17 mouse cellular contexts compared by ENCODE assay signal in the genomic region with DNA sequence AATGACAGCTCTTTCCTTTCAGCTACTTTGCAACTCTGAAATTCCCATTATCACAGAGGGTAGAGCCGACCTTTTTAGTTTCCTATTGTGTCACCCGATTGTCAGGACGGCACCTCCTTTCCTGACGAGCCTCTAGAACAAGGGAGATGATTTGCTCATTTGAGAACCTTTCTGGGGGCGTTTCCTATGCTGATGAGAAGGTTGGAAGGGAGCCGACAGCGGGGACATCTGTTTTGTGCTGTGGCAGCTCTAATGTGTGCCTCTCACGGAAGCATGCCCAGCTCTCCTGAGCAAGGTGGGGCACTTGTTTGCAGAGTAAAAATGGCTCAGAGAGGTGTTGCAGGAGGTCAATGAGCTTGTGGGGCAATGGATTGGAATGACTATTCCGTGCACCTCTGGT.
A peak's percentile ranks its signal among the peaks of the same experiment; 100 is the strongest.
DNase-seq lines count a peak whose midpoint lies in the region; ATAC-seq lines count a peak whose summit lies in the region.
"Had no signal": no experiment of that assay in that cellular context is flagged by ENCODE, and none has a peak within 500 bp of the region (broad histone marks: within the 10 kb centered on the region; RNA-seq: fewer than 3 reads in every experiment).

No protein-coding gene starts in this region.

- ATAC-seq in midbrain, embryonic 13.5 days, result peak; percentile 31
- ATAC-seq in midbrain, embryonic 11.5 days (ENCODE audit: low FRiP score), result no peak
- ATAC-seq in forebrain, embryonic 15.5 days (replicated peaks), result peak; percentile 42; the same call in 1 of the 2 replicates
- ATAC-seq in neural tube, embryonic 13.5 days (ENCODE audit: low read depth), result peak; percentile 6; the same call in 1 of the 2 replicates
- ATAC-seq: activated CD4-positive, CD25-positive, alpha-beta regulatory T cell, adult 4 months had no signal

- no peaks in the 10 kb centered on the region for H3K36me3 ChIP-seq in midbrain, embryonic 13.5 days
- no peaks in the 10 kb centered on the region for H3K36me3 ChIP-seq in midbrain, embryonic 11.5 days (ENCODE audit: control insufficient read depth, insufficient read depth, low read length)
- H3K36me3 ChIP-seq in forebrain, embryonic 15.5 days, result no peaks in the 10 kb centered on the region
- no peaks in the 10 kb centered on the region for H3K36me3 ChIP-seq in neural tube, embryonic 13.5 days
- H3K36me3 ChIP-seq: G1E; liver, embryonic 13.5 days had no signal

- H3K27me3 ChIP-seq in midbrain, embryonic 13.5 days, result no peaks in the 10 kb centered on the region
- no peaks in the 10 kb centered on the region for H3K27me3 ChIP-seq in midbrain, embryonic 11.5 days (ENCODE audit: control insufficient read depth, insufficient read depth, low read length)
- H3K27me3 ChIP-seq in forebrain, embryonic 15.5 days, result no peaks in the 10 kb centered on the region
- no peaks in the 10 kb centered on the region for H3K27me3 ChIP-seq in neural tube, embryonic 13.5 days
- H3K27me3 ChIP-seq: liver, embryonic 13.5 days had no signal

- H3K9ac ChIP-seq in midbrain, embryonic 13.5 days (replicated peaks), result no peak overlapping the region
- no peak overlapping the region for H3K9ac ChIP-seq in midbrain, embryonic 11.5 days (ENCODE audit: low read length)
- no peak overlapping the region for H3K9ac ChIP-seq in forebrain, embryonic 15.5 days (replicated peaks)
- H3K9ac ChIP-seq in neural tube, embryonic 13.5 days, result no peak overlapping the region
- H3K9ac ChIP-seq: liver, embryonic 13.5 days had no signal

- peaks cover 15% of the 10 kb centered on the region; the same call in 1 of the 2 replicates for H3K4me1 ChIP-seq in midbrain, embryonic 13.5 days (replicated peaks)
- H3K4me1 ChIP-seq in midbrain, embryonic 11.5 days (ENCODE audit: control insufficient read depth, insufficient read depth, low read length), result no peaks in the 10 kb centered on the region
- H3K4me1 ChIP-seq in forebrain, embryonic 15.5 days, result peaks cover 9% of the 10 kb centered on the region
- peaks cover 28% of the 10 kb centered on the region for H3K4me1 ChIP-seq in neural tube, embryonic 13.5 days (replicated peaks)
- H3K4me1 ChIP-seq: liver, embryonic 13.5 days had no signal

- intact Hi-C loops in gastrocnemius, postnatal 36 days (cut with DNase I), result no loop called here
- intact Hi-C loops in left cerebral cortex, postnatal 10 days (cut with DNase I), result no loop called here

- no peaks in the 10 kb centered on the region for H3K9me3 ChIP-seq in midbrain, embryonic 13.5 days
- no peaks in the 10 kb centered on the region for H3K9me3 ChIP-seq in midbrain, embryonic 11.5 days (ENCODE audit: control insufficient read depth, low read length)
- no peaks in the 10 kb centered on the region for H3K9me3 ChIP-seq in forebrain, embryonic 15.5 days
- no peaks in the 10 kb centered on the region for H3K9me3 ChIP-seq in neural tube, embryonic 13.5 days
- H3K9me3 ChIP-seq: G1E; liver, embryonic 13.5 days had no signal

- H3K27ac ChIP-seq in midbrain, embryonic 13.5 days, result no peak overlapping the region
- no peak overlapping the region for H3K27ac ChIP-seq in midbrain, embryonic 11.5 days (ENCODE audit: low read depth, low read length)
- no peak overlapping the region for H3K27ac ChIP-seq in forebrain, embryonic 15.5 days (replicated peaks)
- H3K27ac ChIP-seq in neural tube, embryonic 13.5 days (replicated peaks), result peak overlapping the region; percentile 65
- H3K27ac ChIP-seq: liver, embryonic 13.5 days had no signal

- 21% methylated on average over 9 of the region's 9 CpGs for WGBS in midbrain, embryonic 13.5 days
- WGBS in midbrain, embryonic 11.5 days, result 34% methylated on average over 9 of the region's 9 CpGs
- 12% methylated on average over 9 of the region's 9 CpGs for WGBS in forebrain, embryonic 15.5 days
- WGBS in neural tube, embryonic 13.5 days, result 13% methylated on average over 9 of the region's 9 CpGs

- no peak overlapping the region for H3K4me3 ChIP-seq in midbrain, embryonic 13.5 days (replicated peaks)
- no peak overlapping the region for H3K4me3 ChIP-seq in midbrain, embryonic 11.5 days (ENCODE audit: low read depth, low read length)
- no peak overlapping the region for H3K4me3 ChIP-seq in forebrain, embryonic 15.5 days
- no peak overlapping the region for H3K4me3 ChIP-seq in neural tube, embryonic 13.5 days
- H3K4me3 ChIP-seq: liver, embryonic 13.5 days; myocyte had no signal

- DNase-seq in heart, adult 11 months, result peak; percentile 88
- DNase-seq in heart, adult 9 months (ENCODE audit: low spot score in 2 of 2), result no peak
- no peak for DNase-seq in midbrain, embryonic 11.5 days (ENCODE audit: low spot score, missing footprints)
- no peak for DNase-seq in gastrocnemius, postnatal 36 days
- no peak for DNase-seq in left cerebral cortex, postnatal 10 days (ENCODE audit: extremely low spot score in 1 of 2, low spot score in 2 of 2)
- DNase-seq: cerebellum, adult 9-10 months; gastrocnemius, postnatal 10 days; kidney, adult 9 months; liver, embryonic 13.5 days; retina, postnatal 1 day; thymus, adult 18-20 months had no signal

- H3K4me2 ChIP-seq in midbrain, embryonic 13.5 days (replicated peaks), result no peak overlapping the region
- H3K4me2 ChIP-seq in midbrain, embryonic 11.5 days, result no peak overlapping the region
- no peak overlapping the region for H3K4me2 ChIP-seq in forebrain, embryonic 15.5 days (replicated peaks)
- H3K4me2 ChIP-seq in neural tube, embryonic 13.5 days, result no peak overlapping the region
- H3K4me2 ChIP-seq: liver, embryonic 13.5 days had no signal
